Mouse (Mus musculus): ENCODE measurements around the gene H2al1o. TPM values are rescaled to one million over a fixed set of nuclear protein-coding genes. Genes with fewer than 3 reads are reported as not detected.
"Not testable (repeated sequence)": the region's sequence is repeated elsewhere in the genome, so short reads cannot be mapped to it uniquely, and the experiment has no call there.

The H2al1o gene
- not detected in 2 replicates for polyA plus RNA-seq (2015; fragmentation: Nextera tagmentation; extraction: Ambion mirVana)

- not testable (repeated sequence) for H3K9me3 ChIP-seq; H3K4me2 ChIP-seq; H3K36me3 ChIP-seq; H3K27ac ChIP-seq; ATAC-seq (ENCODE audit: insufficient number of reproducible peaks, low FRiP score, low TSS enrichment, low read depth); H3K9ac ChIP-seq; H3K27me3 ChIP-seq; H3K4me3 ChIP-seq; H3K4me1 ChIP-seq
- 80% methylated on average over 3 of the region's 3 CpGs for WGBS
These were observed at the start of gene H2al1o for GRCm38 (mm10) chrX:9572309-9572708. Gene H2al1o (minus strand): TSS chrX:9572409.

DNA sequence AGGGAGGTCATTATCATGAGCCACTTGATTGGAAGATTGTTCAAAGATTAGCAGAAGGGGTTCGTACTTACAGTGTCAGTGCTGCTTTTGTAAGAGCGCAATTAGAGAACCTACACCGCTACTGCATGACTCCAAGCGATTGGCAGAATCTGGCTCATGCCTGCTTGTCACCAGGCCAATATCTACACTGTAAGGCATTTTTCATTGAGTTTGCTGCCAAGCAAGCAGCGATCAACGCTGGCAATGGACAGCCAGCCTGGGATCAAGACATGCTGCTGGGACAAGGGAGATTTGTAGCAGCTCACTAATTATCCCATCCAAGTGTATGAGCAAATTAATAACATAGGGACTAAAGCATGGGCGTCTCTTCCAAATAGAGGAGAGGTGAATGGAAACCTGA is 25.8 kb upstream of the H2al1o start:
- not testable (repeated sequence) for ATAC-seq (ENCODE audit: insufficient number of reproducible peaks, low FRiP score, low TSS enrichment, low read depth); H3K9ac ChIP-seq; H3K27me3 ChIP-seq; H3K4me2 ChIP-seq; H3K4me1 ChIP-seq; H3K9me3 ChIP-seq; H3K36me3 ChIP-seq; H3K27ac ChIP-seq; H3K4me3 ChIP-seq
- 80% methylated on average over 7 of the region's 7 CpGs for WGBS

DNA sequence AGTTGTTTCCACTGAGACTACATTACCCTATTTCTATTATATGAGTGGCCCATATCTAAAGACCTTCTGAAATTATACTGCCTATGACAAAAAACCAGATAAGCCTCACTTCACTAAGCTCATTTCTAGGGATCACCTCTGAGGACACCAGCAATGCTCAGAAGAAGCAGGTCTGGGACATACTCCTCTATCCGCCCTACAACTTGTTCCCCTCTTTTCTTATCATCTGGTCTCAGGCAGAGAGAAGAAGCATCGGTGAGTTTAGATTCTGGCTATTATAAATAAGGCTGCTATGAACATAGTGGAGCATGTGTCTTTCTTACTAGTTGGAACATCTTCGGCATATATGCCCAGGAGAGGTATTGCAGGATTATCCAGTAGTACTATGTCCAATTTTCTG is 35.3 kb downstream of the H2al1o start:
- Histone ChIP-seq H3K27me3 (no peaks in the 10 kb centered on the region), H3K36me3 (no peaks in the 10 kb centered on the region), H3K9ac (no peak overlapping the region), H3K27ac (no peak overlapping the region), H3K4me2 (no peak overlapping the region), H3K9me3 (no peaks in the 10 kb centered on the region), H3K4me1 (no peaks in the 10 kb centered on the region), H3K4me3 (no peak overlapping the region)
- ATAC-seq (ENCODE audit: insufficient number of reproducible peaks, low FRiP score, low TSS enrichment, low read depth): no peak
- WGBS: 95% methylated on average over 3 of the region's 3 CpGs

Other genes with a start within 250 kb of the H2al1o start
- gene H2al1k, start 221.8 kb downstream of the H2al1o start, polyA plus RNA-seq (2015; fragmentation: Nextera tagmentation; extraction: Ambion mirVana): not detected in 2 replicates
- gene Cybb, start 84.6 kb downstream of the H2al1o start, polyA plus RNA-seq (2015; fragmentation: Nextera tagmentation; extraction: Ambion mirVana): 2.9 and 3.5 TPM in 2 replicates
- gene Dynlt3, start 90.6 kb upstream of the H2al1o start, polyA plus RNA-seq (2015; fragmentation: Nextera tagmentation; extraction: Ambion mirVana): 70.9 and 76.7 TPM in 2 replicates

Data from limb, embryonic 15.5 days (tissue).